Mouse (Mus musculus) ovary, postnatal 36 days (tissue): ENCODE data around the gene B4galt5.
A peak's percentile ranks its signal among the peaks of the same experiment; 100 is the strongest.

Experiments used
- DNase-seq: peaks from one replicate; pipeline ENCODE4 v3.0.0; 2022; ENCODE audit warnings: low spot score, mixed read lengths

B4galt5 gene

DNA sequence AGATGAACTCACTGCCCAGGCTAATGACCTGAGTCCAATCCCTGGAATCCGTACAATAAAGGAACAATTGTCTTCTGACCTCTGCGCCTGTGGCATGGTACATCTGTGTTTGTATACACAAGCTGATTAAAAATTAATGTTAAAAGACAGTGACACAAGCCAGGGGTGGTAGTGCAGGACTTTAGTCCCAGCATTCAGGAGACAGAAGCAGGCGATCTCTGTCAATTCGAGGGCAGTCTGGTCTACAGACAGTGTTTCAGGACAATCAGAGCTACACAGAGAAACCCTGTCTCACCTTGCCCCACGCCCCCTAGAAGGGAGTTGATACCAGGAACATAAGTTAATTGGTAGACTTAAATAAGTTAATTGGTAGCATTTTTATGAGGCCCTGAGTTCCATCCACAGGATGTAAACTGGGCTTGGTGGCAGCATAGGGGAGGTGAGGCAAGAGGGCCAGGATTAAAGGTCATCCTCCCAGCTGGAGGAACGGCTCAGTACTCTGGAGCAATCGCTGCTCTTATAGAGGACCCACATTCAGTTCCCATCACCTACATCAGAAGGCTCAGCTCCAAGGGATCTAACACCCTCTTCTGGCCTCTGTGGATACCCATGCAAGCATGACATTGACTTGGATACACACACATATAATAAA, 16.5 kb downstream of the B4galt5 start:
- no peak for DNase-seq

DNA sequence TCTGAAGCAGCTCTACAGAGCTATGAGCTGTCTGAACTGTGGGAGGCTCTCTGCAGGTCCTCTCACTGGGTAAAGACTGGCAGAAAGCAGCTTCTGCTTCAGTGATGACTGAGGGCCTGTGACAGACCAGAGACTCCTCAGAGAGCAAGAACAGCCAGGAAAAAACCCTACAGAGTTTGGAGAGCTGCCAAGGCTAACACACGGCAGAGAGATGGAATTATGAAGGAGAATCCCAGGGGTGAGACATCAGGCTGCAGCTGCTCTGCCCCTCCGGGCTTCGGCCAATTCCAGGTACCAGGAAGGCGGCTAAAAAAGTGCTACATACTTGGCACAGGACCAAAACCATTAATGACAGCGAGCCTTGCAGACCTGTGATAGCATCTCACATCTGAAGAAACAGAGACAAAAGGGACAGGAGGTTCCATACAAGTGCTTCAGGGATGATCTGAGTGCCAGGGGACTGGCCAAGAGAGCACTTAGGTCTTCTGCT, 17.5 kb downstream of the B4galt5 start:
- DNase-seq: no peak

DNA sequence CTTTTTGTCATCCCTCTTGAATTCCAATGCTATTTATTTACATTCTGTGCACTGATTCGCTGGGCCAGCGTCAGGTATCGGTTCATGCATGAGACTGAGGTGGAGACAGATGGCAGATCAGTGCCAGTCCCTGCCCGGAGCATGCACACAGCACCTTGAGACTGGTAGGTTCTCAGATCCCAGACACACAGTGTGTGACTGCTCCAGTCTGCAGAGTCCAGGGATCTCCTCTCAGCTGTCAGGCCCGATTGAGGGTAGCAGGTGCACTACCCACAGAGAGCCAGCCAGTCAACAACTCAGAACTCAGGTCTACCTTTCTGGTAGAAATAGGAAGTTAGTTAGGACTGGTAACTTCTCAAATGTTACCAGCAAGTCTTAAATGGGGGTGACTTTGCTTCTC, 18.4 kb downstream of the B4galt5 start:
- DNase-seq: no peak

DNA sequence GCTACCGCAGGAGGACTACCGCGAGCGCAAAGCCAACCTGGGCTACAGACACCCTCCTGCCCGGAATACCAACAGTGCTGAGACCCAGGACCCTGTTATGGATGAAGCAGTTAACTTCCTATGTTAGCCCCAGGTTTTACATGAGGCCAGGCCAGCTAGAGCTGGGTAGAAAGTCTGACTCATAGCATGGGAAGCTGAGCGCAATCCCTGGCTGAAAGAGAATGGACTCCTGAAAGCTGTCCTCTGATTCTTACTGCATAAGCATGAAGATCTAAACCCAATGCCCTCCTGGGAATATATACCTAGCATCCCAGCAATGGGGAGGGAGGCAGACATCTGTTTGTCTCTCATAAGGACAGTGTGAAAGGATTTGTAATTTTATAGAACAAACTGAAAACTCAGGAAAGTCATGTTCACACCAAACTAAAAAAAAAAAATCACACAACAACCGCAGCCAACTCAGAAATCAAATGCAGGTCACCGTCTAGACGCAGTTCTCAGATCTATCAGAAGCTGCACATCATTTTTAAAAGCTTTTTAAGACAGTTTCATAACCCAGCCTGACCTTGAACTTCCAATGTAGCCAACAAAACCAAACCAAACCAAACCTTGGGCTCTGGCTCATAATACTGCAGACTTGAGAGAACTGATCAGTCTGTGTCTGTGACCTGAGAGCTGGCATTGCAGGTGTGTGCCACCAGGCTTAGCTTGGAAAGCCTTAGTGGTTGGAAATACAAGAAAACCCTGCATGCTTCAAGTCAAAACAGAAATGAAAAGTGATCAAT, 19.3 kb downstream of the B4galt5 start:
- DNase-seq: no peak

DNA sequence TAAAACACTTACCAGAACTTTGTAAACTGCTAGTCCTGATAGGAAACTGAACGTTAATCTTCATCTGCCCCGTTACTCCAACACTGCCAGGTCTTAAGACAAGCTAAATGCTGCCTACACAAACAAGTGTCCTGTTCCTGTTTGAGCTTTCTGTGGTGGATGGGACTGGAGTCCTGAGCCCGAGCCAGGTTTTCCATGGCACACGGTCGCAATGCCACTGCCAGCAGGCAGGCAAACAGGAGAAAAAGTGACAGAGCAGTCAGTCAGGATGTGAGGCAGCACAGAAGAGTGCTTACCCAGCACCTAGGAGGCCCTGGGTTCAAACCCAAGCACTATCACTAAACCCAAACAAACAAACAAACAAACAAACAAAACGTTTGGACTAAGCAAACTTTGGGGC, 20.6 kb downstream of the B4galt5 start:
- no peak for DNase-seq

DNA sequence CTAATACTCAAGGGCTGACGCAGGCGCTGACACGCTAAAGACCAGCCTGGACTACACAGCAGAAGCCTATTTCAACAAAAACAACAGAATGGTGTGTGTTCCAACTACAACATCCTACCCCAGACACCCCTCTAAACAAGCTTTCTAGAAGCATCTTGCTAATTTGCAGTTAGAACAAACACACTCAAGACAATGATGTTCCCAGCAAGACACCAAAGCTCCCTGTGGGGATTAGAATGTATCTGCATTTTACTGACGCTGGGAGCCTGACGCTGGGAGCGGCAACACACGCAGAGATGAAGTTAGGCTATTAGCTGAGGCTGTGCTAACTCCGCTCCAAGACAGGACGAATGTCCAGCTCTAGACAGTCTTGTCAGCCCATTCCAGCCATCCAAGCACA, 22.4 kb downstream of the B4galt5 start:
- no peak for DNase-seq

DNA sequence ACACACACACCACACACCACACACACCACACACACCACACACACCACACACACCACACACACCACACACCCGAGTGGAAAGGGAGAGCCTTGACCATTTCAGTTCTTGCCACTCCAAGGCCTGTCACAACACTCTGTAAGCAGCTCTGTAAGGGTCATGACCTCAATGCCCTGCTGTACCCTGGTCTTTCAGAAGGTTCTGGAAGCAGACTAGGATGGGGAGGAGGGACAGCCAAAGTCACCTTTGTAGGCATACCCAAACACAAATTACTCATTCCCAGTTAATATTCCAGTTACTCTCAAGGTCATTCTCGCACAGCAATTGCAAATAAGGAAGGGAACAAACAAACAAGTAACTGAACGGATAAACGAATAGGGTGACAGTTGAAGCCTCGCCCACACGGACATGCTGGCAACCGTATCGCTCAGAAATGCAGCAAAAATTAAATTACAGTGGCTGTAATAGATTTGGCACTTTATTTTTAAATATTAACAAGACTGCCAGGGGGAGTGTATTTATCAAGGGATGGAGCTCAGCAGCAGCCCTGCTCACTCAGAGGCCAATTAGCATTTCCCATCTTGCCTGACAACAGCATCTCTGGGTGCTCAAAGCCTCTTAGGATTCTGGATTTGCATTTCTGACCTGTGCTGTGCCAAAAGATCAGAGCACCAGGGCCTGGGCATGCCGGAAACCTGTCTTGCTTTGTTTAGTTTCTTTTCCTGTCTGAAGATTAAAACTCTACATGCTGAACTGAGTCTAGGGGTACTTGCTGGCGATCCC, 24.6 kb downstream of the B4galt5 start:
- no peak for DNase-seq

DNA sequence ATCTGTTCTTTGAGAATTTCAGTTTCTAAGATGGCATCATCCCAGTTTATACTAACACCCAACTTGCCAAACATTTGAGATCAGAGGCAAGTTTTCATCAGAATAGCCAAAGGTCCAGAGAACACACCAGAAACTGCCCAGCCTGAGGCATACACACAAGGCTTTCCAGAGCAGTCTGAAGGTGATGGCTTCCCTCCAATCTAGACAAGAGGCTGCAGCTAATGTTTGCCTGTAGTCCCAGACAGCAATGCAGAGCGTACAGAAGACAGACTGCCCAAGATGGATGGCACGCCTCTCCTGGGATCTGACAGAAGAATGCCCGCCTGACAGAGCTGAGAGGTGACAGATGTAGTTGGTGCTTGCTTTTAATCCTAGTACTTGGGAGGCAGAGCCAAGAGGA, 25.9 kb downstream of the B4galt5 start:
- DNase-seq: no peak

DNA sequence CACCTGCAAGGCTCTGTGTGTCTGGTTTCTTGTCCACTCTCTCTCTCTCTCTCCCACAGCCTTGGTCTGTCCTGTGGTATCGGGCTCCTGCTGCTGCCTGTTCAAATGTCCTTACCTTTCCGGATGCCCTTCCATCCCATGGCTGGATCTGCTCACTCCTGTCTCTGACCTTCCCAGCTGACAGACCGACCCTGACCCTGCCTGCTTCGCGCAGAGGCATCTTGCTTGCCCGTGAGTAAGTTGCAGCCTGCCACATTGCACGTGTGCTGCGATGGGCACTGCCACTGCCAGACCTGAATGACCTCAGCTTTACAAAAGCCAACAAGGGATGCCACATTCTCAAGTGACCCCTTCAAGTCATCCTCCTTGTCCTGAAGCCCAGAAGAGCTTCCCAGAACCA, 27.6 kb downstream of the B4galt5 start:
- DNase-seq: no peak

DNA sequence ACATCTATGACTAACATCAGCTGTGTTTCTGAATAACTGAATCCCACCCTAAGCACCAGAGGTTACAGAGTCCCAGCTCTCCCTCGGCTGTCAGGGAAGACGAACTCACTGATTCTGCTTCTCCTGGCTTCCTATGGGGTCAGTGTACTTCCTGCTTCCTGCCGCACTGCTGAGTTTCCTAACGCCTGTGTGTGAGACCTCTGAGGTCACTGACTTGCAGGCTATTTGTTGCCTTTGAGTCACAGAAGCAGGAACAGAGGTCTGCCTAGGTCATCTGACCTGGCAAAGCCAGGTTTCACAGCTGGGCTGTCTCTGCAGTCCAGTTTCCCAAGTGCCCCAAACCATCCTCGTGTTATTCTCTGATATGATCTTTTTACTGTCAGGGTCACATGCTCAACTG, 30.0 kb downstream of the B4galt5 start:
- no peak for DNase-seq

DNA sequence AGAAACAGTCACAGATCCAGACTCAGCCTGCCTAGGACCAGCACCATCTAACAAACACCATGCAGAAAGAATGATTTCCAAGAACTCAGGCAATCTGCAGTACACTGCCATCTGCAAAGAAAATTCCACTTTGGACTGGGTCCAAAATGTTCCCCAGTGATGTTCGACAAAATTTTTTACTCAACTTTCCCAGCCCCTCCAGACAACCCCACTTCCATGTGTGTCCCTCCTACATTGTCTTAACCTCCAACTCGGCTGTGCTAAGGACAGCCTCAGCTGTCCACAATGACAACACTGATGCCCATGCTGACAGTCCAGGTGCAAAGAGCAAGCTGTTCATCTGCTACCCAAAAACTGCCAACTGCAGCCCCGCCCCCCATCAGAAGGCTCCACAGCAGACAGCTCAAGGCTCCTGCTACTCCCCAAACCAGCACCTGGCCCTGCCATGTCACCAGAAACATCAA, 32.2 kb downstream of the B4galt5 start:
- no peak for DNase-seq

DNA sequence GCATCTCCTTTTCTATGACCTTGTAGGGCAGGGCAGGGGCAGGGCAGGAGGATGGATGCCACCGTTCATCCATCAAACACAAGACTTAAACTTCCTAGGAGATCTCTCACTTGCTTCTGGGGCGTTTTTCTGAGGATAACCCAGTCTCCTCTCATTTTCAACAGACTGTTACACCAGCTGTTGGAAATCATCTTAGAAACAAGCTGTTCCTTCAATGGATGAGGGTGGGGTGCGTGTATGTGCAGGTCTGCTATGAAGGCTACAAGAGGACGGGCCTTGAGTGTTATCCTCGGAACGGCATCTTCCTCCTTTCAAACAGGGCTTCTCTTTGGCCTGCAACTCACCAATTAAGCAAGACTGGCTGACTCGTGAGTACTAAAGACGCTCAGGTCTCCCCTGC, 34.5 kb downstream of the B4galt5 start:
- DNase-seq: no peak

DNA sequence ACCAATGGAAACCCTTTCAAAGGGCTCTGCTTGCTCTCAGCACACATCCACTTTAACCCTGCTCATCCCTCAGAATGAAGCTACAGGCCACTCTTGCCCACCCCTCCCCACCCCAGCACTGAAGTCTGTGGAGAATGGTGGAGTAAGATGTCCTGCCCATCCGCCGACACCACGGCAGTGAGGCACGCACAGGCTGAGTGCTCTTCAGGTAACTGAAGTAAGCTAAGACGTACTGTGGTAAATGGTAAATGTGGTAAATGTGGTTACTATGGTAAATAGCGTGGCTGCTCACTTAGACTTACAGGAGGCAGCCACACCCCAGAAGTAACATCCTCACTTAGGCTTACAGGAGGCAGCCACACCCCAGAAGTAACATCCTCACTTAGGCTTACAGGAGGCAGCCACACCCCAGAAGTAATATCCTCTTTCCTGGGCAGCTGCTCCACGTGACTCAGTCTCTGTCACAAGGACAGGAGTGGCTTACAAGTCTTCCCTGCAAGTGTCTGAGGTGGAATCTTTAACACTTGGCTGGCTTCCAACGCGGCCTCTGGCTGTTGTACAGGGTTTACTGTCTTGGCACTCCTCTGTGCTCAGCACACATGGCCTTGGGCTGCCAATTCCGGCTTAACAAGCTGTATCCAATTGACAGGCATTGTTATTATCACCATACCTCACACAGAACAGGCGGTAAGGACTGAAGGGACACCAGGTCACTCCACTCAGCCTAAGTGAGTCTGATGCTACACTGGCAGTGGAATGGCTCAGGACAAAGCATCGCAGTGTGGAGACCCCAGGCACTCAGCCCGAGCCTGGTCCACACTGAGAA, 35.3 kb downstream of the B4galt5 start:
- peak; percentile 69 for DNase-seq

DNA sequence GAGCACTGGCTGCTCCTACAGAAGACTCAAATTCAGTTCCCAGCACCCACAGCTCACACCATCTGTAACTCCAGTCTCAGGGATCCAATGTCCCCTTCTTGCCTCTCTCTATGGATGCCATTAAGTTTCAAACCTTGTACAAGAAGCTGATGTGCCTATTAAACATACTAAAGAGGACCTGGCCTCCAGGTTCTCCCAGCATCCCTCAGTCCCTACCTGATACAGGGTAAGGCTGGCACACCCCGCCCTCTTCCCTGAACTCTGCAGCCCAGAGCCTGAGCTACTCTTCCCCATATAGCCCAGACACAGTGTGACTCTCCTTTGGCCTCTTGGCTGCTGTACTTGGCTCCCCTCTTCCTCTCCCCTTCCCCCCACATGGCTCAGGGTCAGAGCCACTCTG, 38.9 kb downstream of the B4galt5 start:
- no peak for DNase-seq

DNA sequence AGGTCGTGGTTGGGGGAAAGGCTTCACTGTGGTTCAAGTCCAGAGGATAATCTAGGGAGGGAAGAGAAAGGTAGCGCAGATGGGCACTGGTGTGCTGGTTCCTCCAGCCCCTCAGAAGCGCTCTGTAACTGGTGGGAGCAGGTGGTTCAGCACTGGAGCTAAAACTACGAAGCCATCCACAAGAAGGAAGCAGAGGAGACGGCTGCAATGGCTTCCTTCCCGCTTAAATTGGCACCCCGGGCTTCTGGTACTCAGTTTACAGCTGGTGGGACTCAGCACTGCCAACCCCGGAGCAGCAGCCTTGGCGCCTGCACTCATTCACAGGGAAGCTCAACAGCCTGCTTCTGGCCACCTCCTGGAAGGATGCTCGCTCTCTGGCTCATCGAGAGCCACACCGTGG, 39.7 kb downstream of the B4galt5 start:
- no peak for DNase-seq

DNA sequence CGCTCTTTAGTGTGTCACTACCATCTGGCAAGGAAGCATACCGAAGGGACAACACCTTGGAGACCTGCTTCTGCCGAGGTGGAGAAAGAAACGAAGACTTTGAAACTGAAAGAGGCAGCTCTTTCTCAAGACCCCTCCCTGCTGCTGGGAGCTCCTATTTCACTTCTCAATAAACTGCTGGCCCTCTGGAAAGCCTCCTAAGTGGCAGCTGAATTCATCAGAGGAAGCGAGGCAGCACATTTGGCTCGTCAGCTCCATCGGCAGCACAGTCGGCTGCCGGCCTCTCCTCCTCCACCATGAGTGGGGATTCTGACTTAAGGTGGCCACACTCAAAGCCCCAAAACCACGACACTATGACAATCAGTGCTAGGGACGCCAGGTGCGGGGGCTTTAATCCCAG, 41.3 kb downstream of the B4galt5 start:
- peak; percentile 2 for DNase-seq

DNA sequence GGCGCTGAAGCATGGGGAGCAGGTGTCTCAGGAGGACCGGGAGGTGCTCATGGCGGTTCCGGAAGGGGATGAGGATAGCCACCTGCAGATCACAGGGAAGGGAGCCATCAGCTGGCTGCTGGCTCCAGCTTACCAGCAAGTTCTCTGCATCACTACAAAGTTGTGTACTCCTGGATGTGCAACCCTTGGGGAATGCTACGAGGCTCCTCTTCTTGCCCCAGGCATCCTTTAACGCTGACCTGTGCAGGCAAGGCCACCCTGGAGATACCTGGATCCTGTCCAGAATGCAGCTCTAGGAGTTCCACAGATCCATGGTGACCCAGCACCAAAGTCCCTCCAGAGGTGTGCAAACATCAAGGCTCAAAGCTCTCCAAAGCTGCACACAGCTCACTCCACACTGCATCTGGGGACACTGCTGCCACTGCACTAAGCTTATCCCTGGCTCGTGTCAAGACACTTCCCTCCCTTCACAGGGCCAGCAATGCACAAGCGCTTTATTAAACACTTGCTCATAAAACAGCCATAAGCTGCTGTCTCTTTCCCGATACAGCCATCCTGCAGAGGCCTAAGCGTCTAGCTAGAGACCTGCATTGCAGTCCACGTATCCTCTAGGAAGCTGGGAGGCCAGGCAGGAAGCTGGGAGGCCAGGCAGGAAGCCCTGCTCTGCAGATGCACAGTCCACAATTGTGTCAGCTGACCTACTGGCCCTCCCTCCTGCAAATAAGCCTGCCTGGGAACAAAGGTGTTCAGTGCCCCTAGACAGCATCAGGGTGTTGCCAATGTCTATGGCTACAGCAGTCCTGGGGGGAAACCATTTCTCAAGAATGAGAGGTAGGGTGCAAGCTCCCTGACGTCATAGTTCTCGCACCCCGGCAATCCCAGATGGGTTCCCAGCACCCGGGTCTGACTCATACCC, 42.1 kb downstream of the B4galt5 start:
- DNase-seq: peak; percentile 4

DNA sequence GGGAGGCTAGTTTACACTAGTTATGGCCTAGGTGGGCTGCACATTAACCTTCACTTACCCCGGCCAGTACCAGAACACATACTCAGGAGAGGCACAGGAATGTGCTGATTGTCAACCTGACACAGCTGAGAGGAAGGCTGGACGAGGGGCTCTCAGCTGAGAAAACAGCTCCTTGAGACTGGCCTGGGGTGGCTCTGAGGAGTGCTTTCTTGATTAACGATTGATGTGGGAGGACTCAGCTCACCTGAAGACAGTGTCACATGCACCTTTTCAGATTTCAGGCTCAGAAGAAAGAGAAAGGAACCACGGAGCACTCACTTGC, 42.7 kb downstream of the B4galt5 start:
- DNase-seq: no peak

DNA sequence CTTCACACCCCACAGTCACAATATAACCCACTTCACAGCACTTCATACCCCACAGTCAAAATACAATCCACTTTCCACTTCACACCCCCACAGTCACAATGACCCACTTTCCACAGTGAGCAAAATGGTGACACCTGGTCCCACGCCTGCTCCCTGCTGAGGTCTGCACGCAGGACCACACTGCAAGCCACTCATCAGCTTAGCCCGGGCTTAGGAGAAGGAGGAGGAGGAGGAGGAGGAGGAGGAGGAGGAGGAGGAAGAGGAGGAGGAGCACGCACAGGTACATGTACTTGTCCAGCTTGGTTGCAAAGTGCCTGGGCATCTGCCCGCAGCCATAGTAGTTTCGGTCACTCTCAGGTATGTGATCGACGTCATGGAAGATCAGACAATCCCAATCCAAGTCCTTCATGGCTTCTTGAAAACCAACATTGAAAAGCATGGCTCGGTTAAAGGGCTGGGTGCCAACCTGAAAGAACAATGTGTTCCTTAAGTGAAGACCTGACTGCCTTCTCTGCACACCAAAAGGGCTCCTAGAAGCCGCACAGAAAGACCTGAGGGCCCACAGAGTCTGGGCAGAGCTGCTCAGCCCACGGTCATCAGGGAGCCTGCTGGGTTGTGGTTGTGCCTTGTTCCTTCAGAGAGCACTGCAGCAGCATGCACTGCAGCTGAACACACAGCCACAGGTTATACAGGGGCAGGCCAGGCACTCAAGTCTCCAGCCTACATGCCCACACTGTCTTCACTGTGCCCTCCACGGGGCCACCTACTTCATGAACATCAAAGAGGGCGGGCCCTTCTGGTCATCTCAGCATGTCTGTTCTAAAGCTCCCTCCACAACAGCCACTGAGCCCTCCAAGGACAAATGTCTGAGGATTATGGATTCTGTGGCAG, 43.4 kb downstream of the B4galt5 start:
- no peak for DNase-seq
